Mouse (Mus musculus): ENCODE data around the gene Zscan12.

GRCm38 (mm10) chr13:21417298-21418010 lies 54.8 kb downstream of the Zscan12 start:
- no peak for TF ChIP-seq CTCF (IDR thresholded peaks at IDR 0.05; ENCODE audit: low read depth)
- no peak for TF ChIP-seq EP300 (IDR thresholded peaks at IDR 0.05; ENCODE audit: low read depth)

Measured in liver, embryonic 14.5 days (tissue).